Mouse (Mus musculus) gastrocnemius, postnatal 14 days (tissue): ENCODE measurements around the gene Msrb1. TPM values are rescaled to one million over a fixed set of nuclear protein-coding genes. Genes with fewer than 3 reads are reported as not detected.
A peak's percentile ranks its signal among the peaks of the same experiment; 100 is the strongest.

Experiments
- DNase-seq: peaks from one replicate; pipeline ENCODE4 v3.0.0; 2021; ENCODE audit warnings: mixed read lengths
- intact Hi-C: fragments of 180-260 bp; cut with DNase I; formaldehyde crosslinking; loops from one replicate; pipeline ENCODE4 v1.15.1; 2025; ENCODE audit warnings: low total_unique reads
- long read RNA-seq, 2 experiments: library from polyadenylated mRNA; stranded (forward); transcript quantifications; one replicate each; pipeline ENCODE4 v2.0.0; 2021
- total RNA-seq, 2 experiments: library from RNA; stranded (reverse); gene quantifications; 2 replicates each; pipeline ENCODE4 v1.2.3; 2021

The Msrb1 gene
- 100 to 1,000 TPM; 143 to 165 TPM for total RNA-seq
- long read RNA-seq, experiment 1, transcript Msrb1-202 (5 exons, 886 nt), result major isoform, 29 of 40 reads
- long read RNA-seq, experiment 1, partial matches to known transcripts, result 0 of 40 reads
- long read RNA-seq, experiment 1, other reads (novel, unspliced or antisense), result 7 of 40 reads
- long read RNA-seq, experiment 2, transcript Msrb1-202 (5 exons, 886 nt), result major isoform, 27 of 33 reads
- long read RNA-seq, experiment 2, partial matches to known transcripts, result 4 of 33 reads
- long read RNA-seq, experiment 2, other reads (novel, unspliced or antisense), result 0 of 33 reads

DNA sequence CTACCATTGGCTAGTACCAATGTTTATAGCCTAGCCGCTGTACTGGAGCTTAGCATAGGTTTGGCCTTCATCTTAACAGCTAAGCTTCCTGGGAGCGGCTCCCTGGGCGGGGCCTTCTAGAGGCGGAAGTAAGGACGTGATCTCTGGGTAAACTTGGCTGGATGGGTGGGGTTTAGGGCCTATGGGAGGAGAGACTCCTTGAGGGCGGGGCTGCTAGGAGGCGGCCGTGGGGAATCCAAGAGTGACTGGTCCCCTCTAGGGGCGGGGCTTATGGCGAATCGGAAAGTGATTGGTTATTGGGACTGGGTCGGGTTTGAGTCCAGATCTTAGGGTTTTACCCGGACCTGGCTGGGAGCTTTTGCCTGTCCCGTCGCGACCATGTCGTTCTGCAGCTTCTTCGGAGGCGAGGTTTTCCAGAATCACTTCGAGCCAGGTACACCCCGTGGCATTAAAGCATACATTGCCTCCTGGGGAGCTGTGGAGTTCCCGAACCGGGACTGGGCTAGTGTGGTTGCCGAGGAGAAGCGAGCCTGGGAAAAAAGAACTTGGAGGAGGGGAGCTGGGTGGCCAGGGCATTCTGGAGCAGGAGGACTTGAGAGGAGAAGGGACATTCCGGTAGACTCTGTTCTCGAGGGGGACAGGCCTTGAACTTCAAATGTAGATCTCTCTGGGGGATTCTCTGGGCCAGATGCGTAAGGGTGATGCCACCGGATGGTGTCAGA, at the start of gene Msrb1:
Gene Msrb1, plus strand, starts transcription at position 313 of the 722 bp plus-strand sequence.
- peak; percentile 97 for DNase-seq
- intact Hi-C loops, result no loop called here

GRCm38 (mm10) chr17:24687146-24687595, 49.3 kb upstream of the Msrb1 start:
- no peak for DNase-seq
- intact Hi-C loops, result no loop called here

DNA sequence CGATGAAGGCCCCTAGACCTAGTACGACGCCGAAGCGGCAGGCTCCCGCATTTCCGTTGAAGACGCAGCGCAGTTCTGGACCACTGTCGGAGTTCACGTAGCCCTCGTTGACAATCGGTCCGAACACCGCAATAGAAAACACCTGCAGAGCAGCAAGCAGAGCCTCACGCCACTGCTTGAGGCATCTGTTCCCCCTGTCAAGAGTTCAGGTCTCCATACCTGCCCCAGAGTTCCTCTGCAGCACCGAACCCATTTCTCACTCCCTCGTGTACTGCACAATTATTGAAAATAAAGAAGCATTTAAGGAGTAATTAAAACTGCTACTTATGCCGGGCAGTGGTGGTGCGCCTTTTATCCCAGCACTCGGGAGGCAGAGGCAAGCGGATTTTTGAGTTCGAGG, 48.8 kb upstream of the Msrb1 start:
- DNase-seq, result no peak
- intact Hi-C loops, result no loop called here

DNA sequence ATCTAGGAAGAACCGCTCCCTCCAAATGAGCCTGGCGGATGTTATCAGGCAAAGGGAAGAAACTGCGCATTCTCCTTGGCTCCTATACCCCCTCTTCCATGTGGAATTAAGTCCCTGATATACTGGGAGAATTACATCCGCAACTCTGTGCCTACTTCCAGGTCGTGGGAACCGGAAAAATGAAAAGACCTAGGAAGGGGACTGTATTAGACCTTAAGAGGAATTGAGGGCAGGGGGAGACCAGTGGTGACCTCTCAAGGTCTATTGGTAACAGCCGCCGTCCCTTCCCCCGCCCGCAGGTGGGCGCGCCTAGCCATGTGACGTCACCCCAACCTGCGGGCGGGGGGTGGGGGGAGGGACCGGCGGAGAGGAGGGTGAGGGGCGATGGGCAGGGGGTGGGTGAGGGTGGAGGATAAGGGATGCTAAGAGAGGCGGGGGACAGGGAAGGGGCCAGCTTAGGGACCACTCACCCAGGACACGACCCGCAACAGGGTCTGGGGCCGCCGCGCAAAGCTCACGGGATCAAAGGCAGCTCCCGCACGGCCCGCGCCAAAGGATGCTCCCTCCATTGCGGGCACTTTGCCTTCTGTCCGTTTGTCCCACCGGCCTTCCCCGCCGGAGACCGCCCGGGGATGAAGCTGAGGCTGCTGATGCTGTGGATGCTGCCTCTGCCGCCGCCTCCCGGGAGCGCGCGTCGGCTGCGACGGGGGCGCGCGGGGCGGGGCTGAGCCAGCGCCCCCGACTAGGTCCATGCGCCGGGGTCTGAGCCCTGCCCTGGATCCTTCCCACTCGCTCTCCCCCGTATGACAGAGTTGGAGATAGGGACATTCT, 47.0 kb upstream of the Msrb1 start, which contains the start of gene Syngr3:
Gene Syngr3, minus strand, starts transcription at position 705 of the 831 bp plus-strand sequence.
- intact Hi-C loops, result no loop called here
- no peak for DNase-seq

GRCm38 (mm10) chr17:24692385-24692784, 44.1 kb upstream of the Msrb1 start:
- intact Hi-C loops, result no loop called here
- DNase-seq, result no peak

DNA sequence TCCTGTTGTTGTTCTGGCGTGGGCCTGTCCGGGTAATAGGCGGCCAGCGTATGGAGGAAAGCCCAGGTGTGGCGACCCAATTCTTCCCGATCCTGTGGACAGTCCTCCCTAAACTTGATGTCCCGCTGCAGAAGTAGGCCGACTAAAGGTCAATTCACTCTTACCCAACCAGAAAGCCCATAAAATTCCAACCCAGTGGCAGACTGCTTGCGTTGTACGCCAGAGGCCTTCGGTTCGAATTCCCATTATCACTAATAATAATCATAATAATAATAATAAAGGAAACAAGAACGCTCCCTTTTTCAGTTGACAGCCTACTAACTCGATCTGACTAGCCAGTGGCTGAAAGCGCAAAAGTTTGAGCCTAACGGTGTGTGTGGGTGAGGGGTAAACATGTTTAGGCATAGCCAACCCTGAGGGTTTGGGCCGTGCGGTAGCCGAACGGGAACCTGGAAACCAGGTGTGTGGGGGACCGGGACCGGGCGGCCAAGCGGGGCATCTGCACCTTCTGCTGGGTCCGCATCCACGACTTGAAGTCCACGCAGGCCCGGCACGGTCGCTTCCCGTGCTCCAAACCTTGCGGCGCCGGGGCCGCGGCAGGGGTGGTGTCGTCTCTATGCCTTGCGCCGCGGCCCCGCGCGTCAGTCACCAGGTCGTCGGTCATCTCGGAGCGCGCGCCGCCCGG, 41.0 kb upstream of the Msrb1 start:
- no peak for DNase-seq
- intact Hi-C loops, result no loop called here

DNA sequence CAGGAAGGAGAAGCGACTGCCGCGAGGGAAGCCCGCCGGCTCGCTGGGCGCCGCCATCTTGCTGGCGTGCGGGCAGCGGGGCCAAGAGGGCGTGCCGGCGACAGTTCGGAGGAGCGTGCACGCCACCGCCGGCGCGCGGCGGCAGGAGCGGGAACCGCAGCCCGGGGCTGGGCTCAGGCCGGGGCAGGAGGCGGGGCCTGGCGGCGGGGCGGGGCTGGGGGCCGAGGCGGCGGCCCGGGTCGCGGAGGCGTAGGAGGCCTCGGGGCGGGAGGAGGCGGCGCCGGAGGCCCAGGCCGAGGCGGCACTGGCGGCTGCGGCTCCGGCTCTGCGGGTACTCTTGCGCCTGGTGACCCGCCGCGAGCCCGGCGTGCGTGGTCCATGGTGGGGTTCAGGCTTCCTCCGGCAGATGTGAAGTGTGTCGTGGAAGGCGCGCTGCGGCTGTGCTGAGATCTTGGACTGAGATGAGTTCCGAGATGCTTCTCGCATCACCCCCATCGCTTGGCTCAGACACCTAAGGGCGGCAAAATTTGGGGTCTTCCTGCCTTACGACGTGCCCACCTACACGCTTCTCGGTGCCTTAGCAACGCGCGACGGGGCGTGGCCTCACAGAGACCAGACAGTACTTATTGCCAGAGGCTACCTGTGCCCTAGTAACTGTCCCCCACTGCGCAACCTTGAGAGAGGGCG, 40.3 kb upstream of the Msrb1 start, which contains the start of the genes Gfer and Noxo1:
Gene Gfer, minus strand, starts transcription at position 146 of the 687 bp plus-strand sequence.
Gene Noxo1, plus strand, starts transcription at position 224 of the 687 bp plus-strand sequence.
- peak; percentile 92 for DNase-seq
- intact Hi-C loops, result no loop called here

DNA sequence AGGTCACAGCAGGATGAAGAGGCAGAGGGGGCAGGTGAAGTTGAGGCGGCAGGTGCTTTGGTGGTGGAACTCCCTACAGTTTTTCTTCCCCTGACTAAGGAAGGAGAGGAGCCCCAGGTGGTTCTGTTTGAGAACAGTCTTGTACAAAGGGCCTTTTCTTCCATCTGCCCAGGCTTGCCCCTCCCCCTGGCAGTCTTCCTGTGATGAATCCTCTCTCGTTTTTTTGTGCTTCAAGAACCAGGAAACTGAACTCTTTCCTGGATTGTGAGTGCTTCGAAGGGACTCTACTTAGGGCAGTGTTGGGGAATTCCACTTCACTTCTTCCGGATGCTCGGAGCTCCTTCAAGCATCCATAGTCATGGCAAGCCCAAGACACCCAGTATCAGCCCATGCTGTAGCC, 38.5 kb upstream of the Msrb1 start:
- intact Hi-C loops, result no loop called here
- no peak for DNase-seq

- intact Hi-C loops, result no loop called here
- no peak for DNase-seq
These were observed 37.7 kb upstream of the Msrb1 start for GRCm38 (mm10) chr17:24698715-24699114.

- no peak for DNase-seq
- intact Hi-C loops, result no loop called here
These were observed 37.0 kb upstream of the Msrb1 start for GRCm38 (mm10) chr17:24699473-24699872.

GRCm38 (mm10) chr17:24701251-24701650, 35.2 kb upstream of the Msrb1 start:
- intact Hi-C loops, result no loop called here
- no peak for DNase-seq

- intact Hi-C loops, result no loop called here
- DNase-seq, result no peak
These were observed 30.6 kb upstream of the Msrb1 start for GRCm38 (mm10) chr17:24705821-24706220.

DNA sequence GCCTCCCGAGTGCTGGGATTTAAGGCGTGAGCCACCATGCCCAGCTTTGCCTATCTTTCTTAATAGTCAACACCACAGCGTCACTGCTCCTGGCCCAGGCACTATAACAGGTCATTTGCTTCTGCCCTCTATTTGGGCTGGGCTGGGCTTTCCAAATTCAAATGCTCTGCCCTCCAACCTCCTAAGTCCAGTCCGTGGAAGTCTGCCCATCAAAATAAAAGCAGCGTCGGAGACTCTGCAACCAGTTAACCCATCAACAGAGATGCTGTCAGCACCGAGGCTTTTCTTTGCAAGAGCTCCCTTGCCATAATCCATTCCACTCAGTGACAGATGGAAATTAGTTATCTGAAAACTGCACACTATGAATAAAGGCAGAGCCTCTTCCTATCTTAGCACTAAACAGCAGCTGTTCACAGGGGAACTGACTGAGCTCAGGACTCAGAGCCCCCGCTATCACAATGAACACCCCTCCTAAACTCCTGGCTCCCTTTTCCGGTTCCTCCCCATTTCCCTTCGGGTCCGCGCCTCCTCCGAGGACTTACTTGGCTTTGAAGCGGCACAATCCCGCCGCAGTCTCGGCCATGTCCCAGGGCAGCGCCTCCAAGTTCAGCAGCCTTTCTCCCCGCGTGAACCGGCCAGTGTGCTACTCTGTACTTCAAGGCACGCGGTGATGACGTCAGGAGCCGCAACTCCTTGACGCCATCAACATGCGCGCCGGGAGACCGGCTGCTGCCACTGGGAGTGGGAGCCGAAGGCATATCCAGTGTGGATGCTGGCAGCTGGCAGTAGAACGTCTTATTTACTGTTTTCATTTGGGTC, 29.3 kb upstream of the Msrb1 start, which contains the start of gene Tbl3:
Gene Tbl3, minus strand, starts transcription at position 679 of the 819 bp plus-strand sequence.
- peak; percentile 92 for DNase-seq
- intact Hi-C loops, result no loop called here

- DNase-seq, result no peak
- intact Hi-C loops, result no loop called here
These were observed 28.5 kb upstream of the Msrb1 start for GRCm38 (mm10) chr17:24707801-24708425.

DNA sequence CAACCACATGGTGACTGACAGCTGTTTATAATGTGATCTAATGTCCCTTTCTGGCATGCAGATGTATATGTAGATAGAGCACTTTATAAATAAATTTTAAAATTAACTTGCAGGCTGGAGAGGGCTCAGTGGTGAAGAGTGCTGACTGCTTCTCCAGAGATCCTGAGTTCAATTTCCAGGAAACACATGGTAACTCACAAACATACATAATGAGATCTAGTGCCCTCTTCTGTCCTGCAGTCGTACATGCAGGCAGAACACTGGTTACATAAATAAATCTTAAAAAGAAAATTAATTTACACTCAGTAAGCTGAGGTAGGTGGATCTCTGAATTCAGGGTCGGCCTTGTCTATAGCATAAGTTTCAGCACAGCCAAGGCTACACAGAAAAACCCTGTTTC, 27.8 kb upstream of the Msrb1 start:
- no peak for DNase-seq
- intact Hi-C loops, result no loop called here

- intact Hi-C loops, result no loop called here
- DNase-seq, result no peak
These were observed 20.9 kb upstream of the Msrb1 start for GRCm38 (mm10) chr17:24715556-24715955.

GRCm38 (mm10) chr17:24716166-24716682, 20.2 kb upstream of the Msrb1 start:
- peak; percentile 3 for DNase-seq
- intact Hi-C loops, result no loop called here
